Mouse (Mus musculus) layer of hippocampus, postnatal 10 days (tissue): Measurements from ENCODE around the gene Kirrel. TPM values are rescaled to one million over a fixed set of nuclear protein-coding genes. Genes with fewer than 3 reads are reported as not detected.
"Not testable (repeated sequence)": the region's sequence is repeated elsewhere in the genome, so short reads cannot be mapped to it uniquely, and the experiment has no call there.

Experiments used
- DNase-seq, 2 experiments: peaks; one replicate each; pipeline ENCODE4 v3.0.0; 2021; ENCODE audit warnings: low spot score in 2 of 2
- total RNA-seq, 2 experiments: library from RNA; stranded (reverse); gene quantifications; 2 replicates each; pipeline ENCODE4 v1.2.3; 2021

The Kirrel gene
- total RNA-seq, 2 experiments from 2014 or later, result 5.9 to 6.4 TPM

- no peak for DNase-seq
These were observed 34.3 kb downstream of the Kirrel start for GRCm38 (mm10) chr3:87140284-87140683.

GRCm38 (mm10) chr3:87136782-87137181 lies 37.8 kb downstream of the Kirrel start:
- DNase-seq, result no peak

GRCm38 (mm10) chr3:87134951-87135350 lies 39.6 kb downstream of the Kirrel start:
- no peak for DNase-seq

- DNase-seq, result no peak
These were observed 42.7 kb downstream of the Kirrel start for GRCm38 (mm10) chr3:87131694-87132347.

GRCm38 (mm10) chr3:87130933-87131332 lies 43.6 kb downstream of the Kirrel start:
- DNase-seq, result no peak

- DNase-seq, result no peak
These were observed 50.8 kb downstream of the Kirrel start for GRCm38 (mm10) chr3:87123795-87124194.

GRCm38 (mm10) chr3:87118214-87118613 lies 56.3 kb downstream of the Kirrel start:
- no peak for DNase-seq

- DNase-seq, result no peak
These were observed 56.9 kb downstream of the Kirrel start for GRCm38 (mm10) chr3:87117632-87118031.

GRCm38 (mm10) chr3:87115726-87116540 lies 58.6 kb downstream of the Kirrel start:
- DNase-seq, result no peak

- no peak for DNase-seq
These were observed 59.3 kb downstream of the Kirrel start for GRCm38 (mm10) chr3:87115271-87115670.

GRCm38 (mm10) chr3:87114801-87115200 lies 59.7 kb downstream of the Kirrel start:
- DNase-seq, result no peak

- DNase-seq, result not testable (repeated sequence)
These were observed 60.7 kb downstream of the Kirrel start for GRCm38 (mm10) chr3:87113881-87114280.

GRCm38 (mm10) chr3:87112264-87112663 lies 62.3 kb downstream of the Kirrel start:
- no peak for DNase-seq

GRCm38 (mm10) chr3:87104856-87105255 lies 69.7 kb downstream of the Kirrel start:
- peak; percentile 51 to 64 for DNase-seq

GRCm38 (mm10) chr3:87102346-87102745 lies 72.2 kb downstream of the Kirrel start:
- DNase-seq, result no peak

GRCm38 (mm10) chr3:87100911-87101310 lies 73.6 kb downstream of the Kirrel start:
- DNase-seq, result no peak

- DNase-seq, result peak; percentile 61 to 71
These were observed 76.3 kb downstream of the Kirrel start for GRCm38 (mm10) chr3:87097969-87098946.

- no peak for DNase-seq
These were observed 77.3 kb downstream of the Kirrel start for GRCm38 (mm10) chr3:87097205-87097604.

GRCm38 (mm10) chr3:87093718-87094117 lies 80.8 kb downstream of the Kirrel start:
- DNase-seq, result no peak

- peak; percentile 75 to 82 for DNase-seq
These were observed 84.6 kb downstream of the Kirrel start for GRCm38 (mm10) chr3:87089694-87090565.
